Mouse (Mus musculus) MEL (cell line): ENCODE results near the gene Slc12a6.

Experiments used
- BHLHE40 ChIP-seq: IDR thresholded peaks from 2 replicates; pipeline ENCODE4 v1.6.1; 2012; ENCODE audit warnings: low read depth, mild to moderate bottlenecking, inconsistent platforms, low read length, improper control_type of control experiment, borderline replicate concordance
- CHD2 ChIP-seq: IDR thresholded peaks from 2 replicates; pipeline ENCODE4 v1.6.1; 2011; ENCODE audit warnings: low read length, improper control_type of control experiment
- CTCF ChIP-seq, 3 experiments: IDR thresholded peaks in 2 of 3; conservative IDR thresholded peaks in 1 of 3; 2 replicates each; pipeline ENCODE4 v1.5.1; 2011 to 2012; ENCODE audit warnings: low read length in 3 of 3, low read depth in 2 of 3, mild to moderate bottlenecking in 2 of 3, improper control_type of control experiment in 1 of 3, inconsistent platforms in 1 of 3, mixed read lengths in 1 of 3, moderate library complexity in 1 of 3; ENCODE audit not compliant: control insufficient read depth in 1 of 3, insufficient read depth in 1 of 3, poor library complexity in 1 of 3, severe bottlenecking in 1 of 3
- E2F4 ChIP-seq: IDR thresholded peaks from 2 replicates; pipeline ENCODE4 v1.6.1; 2011; ENCODE audit warnings: low read depth, low read length, improper control_type of control experiment, borderline replicate concordance
- GATA1 ChIP-seq: IDR thresholded peaks from 2 replicates; pipeline ENCODE4 v1.6.1; 2011; ENCODE audit warnings: low read depth, low read length, improper control_type of control experiment
- HCFC1 ChIP-seq: IDR thresholded peaks from 2 replicates; pipeline ENCODE4 v1.6.1; 2012; ENCODE audit warnings: low read depth, mild to moderate bottlenecking, inconsistent platforms, low read length, improper control_type of control experiment, moderate library complexity
- POLR2A ChIP-seq, 2 experiments: IDR thresholded peaks; 2 replicates each; pipeline ENCODE4 v1.6.1; 2011 to 2012; ENCODE audit warnings: low read length in 2 of 2, mild to moderate bottlenecking in 2 of 2, control low read depth in 1 of 2, improper control_type of control experiment in 1 of 2, low read depth in 1 of 2, moderate library complexity in 1 of 2; ENCODE audit not compliant: control insufficient read depth in 1 of 2, insufficient read depth in 1 of 2, poor library complexity in 1 of 2
- POLR2AphosphoS2 ChIP-seq: IDR thresholded peaks from 2 replicates; pipeline ENCODE4 v1.6.1; 2011; ENCODE audit warnings: low read length, improper control_type of control experiment
- UBTF ChIP-seq: IDR thresholded peaks from 2 replicates; pipeline ENCODE4 v1.6.1; 2012; ENCODE audit warnings: low read depth, mild to moderate bottlenecking, inconsistent platforms, low read length, improper control_type of control experiment, moderate library complexity, borderline replicate concordance; ENCODE audit not compliant: insufficient read depth
- USF2 ChIP-seq, 2 experiments: IDR thresholded peaks; 2 replicates each; pipeline ENCODE4 v1.6.1; 2011 to 2012; ENCODE audit warnings: improper control_type of control experiment in 2 of 2, low read length in 2 of 2, borderline replicate concordance in 1 of 2, inconsistent platforms in 1 of 2, low read depth in 1 of 2, mild to moderate bottlenecking in 1 of 2; ENCODE audit not compliant: insufficient read depth in 1 of 2
- ZMIZ1 ChIP-seq: IDR thresholded peaks from 2 replicates; pipeline ENCODE4 v1.6.1; 2012; ENCODE audit warnings: low read depth, mild to moderate bottlenecking, inconsistent platforms, low read length, improper control_type of control experiment, moderate library complexity

- TF ChIP-seq POLR2AphosphoS2 (no peak), UBTF (no peak), CTCF (IDR thresholded peaks at IDR 0.05 in 2 of 3, conservative IDR thresholded peaks at IDR 0.05 in 1 of 3; ENCODE audit: control insufficient read depth in 1 of 3, insufficient read depth in 1 of 3, low read depth in 2 of 3, low read length in 3 of 3, poor library complexity in 1 of 3, severe bottlenecking in 1 of 3) (no peak), ZMIZ1 (no peak), POLR2A (IDR thresholded peaks at IDR 0.05; ENCODE audit: control insufficient read depth in 1 of 2, insufficient read depth in 1 of 2, low read depth in 1 of 2, low read length in 2 of 2, poor library complexity in 1 of 2) (no peak), GATA1 (no peak), CHD2 (no peak), BHLHE40 (no peak), E2F4 (no peak), HCFC1 (no peak), USF2 (IDR thresholded peaks at IDR 0.05; ENCODE audit: borderline replicate concordance in 1 of 2, insufficient read depth in 1 of 2, low read depth in 1 of 2, low read length in 2 of 2) (no peak)
Observed at GRCm38 (mm10) chr2:112273474-112273873, 7.8 kb downstream of the Slc12a6 start.
